Mouse (Mus musculus) cortical plate, adult 2 months (tissue): ENCODE data around the gene Ifrd1. TPM values are rescaled to one million over a fixed set of nuclear protein-coding genes. Genes with fewer than 3 reads are reported as not detected.
A peak's percentile ranks its signal among the peaks of the same experiment; 100 is the strongest.

Experiments
- H3K27ac ChIP-seq: fragments of 200-500 bp; 2 replicates; pipeline ENCODE4 v1.5.1; 2012; ENCODE audit warnings: low read length, control low read depth, inconsistent platforms; ENCODE audit not compliant: insufficient read depth
- H3K4me1 ChIP-seq: fragments of 200-500 bp; 2 replicates; pipeline ENCODE4 v1.6.1; 2011; ENCODE audit warnings: low read length; ENCODE audit not compliant: control insufficient read depth, insufficient read depth
- H3K4me3 ChIP-seq: fragments of 200-500 bp; 2 replicates; pipeline ENCODE4 v1.5.1; 2011; ENCODE audit warnings: mild to moderate bottlenecking, low read length, control low read depth; ENCODE audit not compliant: insufficient read depth
- CTCF ChIP-seq: fragments of 200-500 bp; IDR thresholded peaks from 2 replicates; pipeline ENCODE4 v1.5.1; 2011; ENCODE audit warnings: mild to moderate bottlenecking, control low read depth, low read length; ENCODE audit not compliant: insufficient read depth; ENCODE audit errors: extremely low read depth
- POLR2A ChIP-seq: fragments of 200-500 bp; IDR thresholded peaks from 2 replicates; pipeline ENCODE4 v1.6.1; 2011; ENCODE audit warnings: mild to moderate bottlenecking, low read length, control low read depth; ENCODE audit not compliant: insufficient read depth; ENCODE audit errors: extremely low read depth
- polyA plus RNA-seq: library from polyadenylated mRNA; depleted of rRNA; stranded (reverse); fragments of >200 nt; gene quantifications from 2 replicates; pipeline ENCODE4 v1.2.3, GENCODE M21; 2012

The Ifrd1 gene
- polyA plus RNA-seq, 1 experiment, result 69.2 TPM

GRCm38 (mm10) chr12:40222251-40223081, 25.8 kb downstream of the Ifrd1 start:
- H3K27ac ChIP-seq, result peak overlapping the region; percentile 89
- TF ChIP-seq CTCF (no peak), POLR2A (peak; percentile 71; the same call in 1 of the 2 replicates)
- peak overlapping the region; percentile 99 for H3K4me3 ChIP-seq
- peaks cover 6% of the 10 kb centered on the region for H3K4me1 ChIP-seq

- TF ChIP-seq POLR2A (no peak), CTCF (no peak)
- Histone ChIP-seq H3K4me1 (peaks cover 6% of the 10 kb centered on the region), H3K4me3 (peak overlapping the region; percentile 99), H3K27ac (no peak overlapping the region)
Measured at GRCm38 (mm10) chr12:40221611-40222010, 26.7 kb downstream of the Ifrd1 start.

GRCm38 (mm10) chr12:40220896-40221295, 27.4 kb downstream of the Ifrd1 start:
- H3K27ac ChIP-seq, result no peak overlapping the region
- TF ChIP-seq CTCF, result no peak
- TF ChIP-seq POLR2A, result no peak
- H3K4me1 ChIP-seq, result peaks cover 6% of the 10 kb centered on the region
- peak overlapping the region; percentile 28; the same call in 1 of the 2 replicates for H3K4me3 ChIP-seq

GRCm38 (mm10) chr12:40220001-40220570, 28.2 kb downstream of the Ifrd1 start:
- Histone ChIP-seq H3K4me1 (peaks cover 6% of the 10 kb centered on the region), H3K4me3 (peak overlapping the region; percentile 28), H3K27ac (0 out of 2 replicates have a peak overlapping the region, but pooled peaks have one; percentile 13)
- no peak for TF ChIP-seq POLR2A
- TF ChIP-seq CTCF, result no peak

GRCm38 (mm10) chr12:40218430-40218945, 29.8 kb downstream of the Ifrd1 start:
- TF ChIP-seq CTCF (no peak), POLR2A (no peak)
- no peak overlapping the region for H3K4me3 ChIP-seq
- no peak overlapping the region for H3K27ac ChIP-seq
- peaks cover 4% of the 10 kb centered on the region for H3K4me1 ChIP-seq

GRCm38 (mm10) chr12:40217776-40218175, 30.5 kb downstream of the Ifrd1 start:
- TF ChIP-seq POLR2A, result no peak
- no peak for TF ChIP-seq CTCF
- Histone ChIP-seq H3K4me3 (no peak overlapping the region), H3K4me1 (peaks cover 4% of the 10 kb centered on the region), H3K27ac (no peak overlapping the region)

GRCm38 (mm10) chr12:40214888-40215876, 33.1 kb downstream of the Ifrd1 start:
- H3K4me1 ChIP-seq, result peaks cover 2% of the 10 kb centered on the region
- H3K4me3 ChIP-seq, result no peak overlapping the region
- no peak for TF ChIP-seq CTCF
- TF ChIP-seq POLR2A, result no peak
- no peak overlapping the region for H3K27ac ChIP-seq

- Histone ChIP-seq H3K4me1 (no peaks in the 10 kb centered on the region), H3K4me3 (no peak overlapping the region), H3K27ac (no peak overlapping the region)
- TF ChIP-seq POLR2A (no peak), CTCF (no peak)
Measured at GRCm38 (mm10) chr12:40209049-40209448, 39.3 kb downstream of the Ifrd1 start.

- Histone ChIP-seq H3K4me3 (no peak overlapping the region), H3K27ac (no peak overlapping the region), H3K4me1 (no peaks in the 10 kb centered on the region)
- TF ChIP-seq POLR2A, result no peak
- TF ChIP-seq CTCF, result no peak
Measured at GRCm38 (mm10) chr12:40207909-40208308, 40.4 kb downstream of the Ifrd1 start.
